Comparison of ENCODE assay signal across 8 mouse cellular contexts in the genomic region with DNA sequence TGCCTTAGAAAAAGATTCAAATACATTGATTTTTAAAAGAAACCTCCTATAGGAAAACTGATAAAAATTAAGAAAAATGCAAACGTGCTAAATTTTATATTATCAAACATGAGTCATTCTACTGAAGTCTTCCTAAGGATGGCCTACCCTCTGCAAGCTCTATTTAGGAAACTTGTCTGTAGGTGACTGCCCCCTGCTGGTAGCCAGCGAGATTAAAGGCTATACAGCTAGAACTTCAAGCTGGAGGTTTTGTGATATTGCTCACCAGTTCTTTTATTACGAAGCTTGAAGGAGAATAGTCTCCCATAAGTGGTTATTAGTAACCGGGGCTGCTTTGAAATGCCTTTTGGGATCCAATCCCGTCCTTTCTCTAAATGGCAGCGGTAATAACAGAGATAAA.
DNase-seq lines count a peak whose midpoint lies in the region; ATAC-seq and TF ChIP-seq lines count a peak whose summit lies in the region.

No protein-coding gene starts in this region.

- no peak overlapping the region for H3K4me2 ChIP-seq in neural tube, embryonic 11.5 days (ENCODE audit: low read depth)
- no peak overlapping the region for H3K4me2 ChIP-seq in intestine, embryonic 16.5 days (ENCODE audit: low read depth, low read length)

- ATAC-seq in neural tube, embryonic 11.5 days (ENCODE audit: insufficient read depth, low FRiP score, low TSS enrichment): no peak
- no peak for ATAC-seq in intestine, embryonic 16.5 days

- intact Hi-C loops in heart, postnatal 25 days (cut with DNase I): no loop called here

- TF ChIP-seq CTCF in layer of hippocampus, adult 2 months (conservative IDR thresholded peaks at IDR 0.05): peak; percentile 91

- H3K9ac ChIP-seq in neural tube, embryonic 11.5 days (ENCODE audit: low read length): no peak overlapping the region
- H3K9ac ChIP-seq in intestine, embryonic 16.5 days (ENCODE audit: low read depth, low read length): no peak overlapping the region

- no peaks in the 10 kb centered on the region for H3K9me3 ChIP-seq in neural tube, embryonic 11.5 days (ENCODE audit: control insufficient read depth, low read length)
- no peaks in the 10 kb centered on the region for H3K9me3 ChIP-seq in intestine, embryonic 16.5 days (ENCODE audit: control insufficient read depth, low read length)

- H3K36me3 ChIP-seq in neural tube, embryonic 11.5 days (ENCODE audit: control insufficient read depth, insufficient read depth, low read length): no peaks in the 10 kb centered on the region
- no peaks in the 10 kb centered on the region for H3K36me3 ChIP-seq in intestine, embryonic 16.5 days (ENCODE audit: control insufficient read depth, insufficient read depth, low read length)

- H3K27ac ChIP-seq in layer of hippocampus, adult 2 months: no peak overlapping the region
- H3K27ac ChIP-seq in neural tube, embryonic 11.5 days (ENCODE audit: low read depth, low read length): no peak overlapping the region
- no peak overlapping the region for H3K27ac ChIP-seq in intestine, embryonic 16.5 days (ENCODE audit: low read length)

- WGBS in neural tube, embryonic 11.5 days: 66% methylated on average over 6 of the region's 6 CpGs
- 65% methylated on average over 6 of the region's 6 CpGs for WGBS in intestine, embryonic 16.5 days

- no peak overlapping the region for H3K4me3 ChIP-seq in layer of hippocampus, adult 2 months
- H3K4me3 ChIP-seq in neural tube, embryonic 11.5 days (ENCODE audit: low read depth, low read length): no peak overlapping the region
- no peak overlapping the region for H3K4me3 ChIP-seq in intestine, embryonic 16.5 days (ENCODE audit: low read length)

- DNase-seq in heart, adult 8-10 months (ENCODE audit: low spot score): peak; percentile 40
- DNase-seq in heart, postnatal 25 days (ENCODE audit: low spot score): no peak
- peak; percentile 74 to 79 for DNase-seq in B cell, adult 2 months
- peak; percentile 41 to 52 for DNase-seq in adrenal gland, adult 18-20 months (ENCODE audit: low spot score in 2 of 2)
- peak; percentile 70 for DNase-seq in embryo, embryonic 11 days
- DNase-seq in layer of hippocampus, adult 2 months (ENCODE audit: low spot score in 2 of 2): peak in 1 of 2 experiments; percentile 56
- DNase-seq in neural tube, embryonic 11.5 days (ENCODE audit: low spot score): peak; percentile 54

- peaks cover 7% of the 10 kb centered on the region for H3K4me1 ChIP-seq in neural tube, embryonic 11.5 days (ENCODE audit: control insufficient read depth, insufficient read depth, low read length)
- no peaks in the 10 kb centered on the region for H3K4me1 ChIP-seq in intestine, embryonic 16.5 days (ENCODE audit: control insufficient read depth, insufficient read depth, low read length)

- no peaks in the 10 kb centered on the region for H3K27me3 ChIP-seq in neural tube, embryonic 11.5 days (ENCODE audit: control insufficient read depth, insufficient read depth, low read length)
- no peaks in the 10 kb centered on the region for H3K27me3 ChIP-seq in intestine, embryonic 16.5 days (replicated peaks; ENCODE audit: control insufficient read depth, insufficient read depth, low read length)
